Mouse (Mus musculus) heart, embryonic 15.5 days (tissue): Measurements from ENCODE around the gene Myh9. TPM values are rescaled to one million over a fixed set of nuclear protein-coding genes. Genes with fewer than 3 reads are reported as not detected.

Experiments
- ATAC-seq: fragments of 200-750 bp; cut with Nextera tagmentation; replicated peaks from 2 replicates; pipeline ENCODE4 v1.8.0; 2017; ENCODE audit warnings: low read depth, moderate TSS enrichment; ENCODE audit not compliant: insufficient number of reproducible peaks, insufficient read depth, low FRiP score
- H3K27ac ChIP-seq: fragments of 300-500 bp; sonication (generic); 2 replicates; pipeline ENCODE4 v1.5.1; 2015; ENCODE audit warnings: mild to moderate bottlenecking, inconsistent platforms
- H3K27me3 ChIP-seq: fragments of 300-500 bp; sonication (generic); 2 replicates; pipeline ENCODE4 v1.6.1; 2015; ENCODE audit warnings: inconsistent platforms
- H3K36me3 ChIP-seq: fragments of 300-500 bp; sonication (generic); 2 replicates; pipeline ENCODE4 v1.6.1; 2015; ENCODE audit warnings: mild to moderate bottlenecking, inconsistent platforms
- H3K4me1 ChIP-seq: fragments of 300-500 bp; sonication (generic); replicated peaks from 2 replicates; pipeline ENCODE4 v1.6.1; 2015; ENCODE audit warnings: inconsistent platforms
- H3K4me2 ChIP-seq: fragments of 300-500 bp; sonication (generic); 2 replicates; pipeline ENCODE4 v1.6.1; 2015; ENCODE audit warnings: inconsistent platforms, mild to moderate bottlenecking, moderate library complexity
- H3K4me3 ChIP-seq: fragments of 300-500 bp; sonication (generic); 2 replicates; pipeline ENCODE4 v1.5.1; 2015; ENCODE audit warnings: mild to moderate bottlenecking, inconsistent platforms
- H3K9ac ChIP-seq: fragments of 300-500 bp; sonication (generic); 2 replicates; pipeline ENCODE4 v1.6.1; 2015; ENCODE audit warnings: mild to moderate bottlenecking, inconsistent platforms
- H3K9me3 ChIP-seq: fragments of 300-500 bp; sonication (generic); replicated peaks from 2 replicates; pipeline ENCODE4 v1.6.1; 2016; ENCODE audit warnings: inconsistent platforms
- WGBS: fragments of 180-500 bp; shearing (Covaris S2); methylation state at CpG from one replicate; pipeline ENCODE4 v1.1.7; 2015; ENCODE audit warnings: mixed read lengths; 5-methylcytosine and 5-hydroxymethylcytosine counted together
- polyA plus RNA-seq: library from polyadenylated mRNA; unstranded; fragments of >200 nt; fragmentation: Nextera tagmentation; extraction: Ambion mirVana; gene quantifications from 2 replicates; pipeline ENCODE4 v1.2.1, GENCODE M21; 2015

Gene Myh9
- polyA plus RNA-seq, 1 experiment from 2014 or later: 25.2 TPM

DNA sequence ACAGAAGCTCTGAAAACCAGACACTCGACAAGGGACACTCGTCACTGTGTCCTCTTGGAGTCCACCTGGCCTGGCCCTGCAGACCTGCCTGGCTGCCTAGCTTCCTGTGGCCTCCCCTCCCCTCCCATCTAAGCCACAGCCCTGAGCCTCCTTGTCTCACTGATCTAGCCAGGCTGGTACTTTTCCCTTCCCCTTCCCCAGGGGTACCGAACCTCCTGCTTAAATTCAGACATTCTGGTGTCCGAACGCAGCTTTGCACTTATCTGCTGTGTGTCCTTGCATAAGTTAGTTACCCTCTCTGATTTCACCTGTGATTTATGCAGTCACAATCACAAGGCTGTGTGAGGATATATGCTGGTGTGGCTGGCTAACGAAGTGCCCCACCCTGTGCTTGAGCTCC, 40.3 kb upstream of the Myh9 start:
- no peak for ATAC-seq
- no peaks in the 10 kb centered on the region for H3K9me3 ChIP-seq
- WGBS: 58% methylated on average over 6 of the region's 6 CpGs
- peak overlapping the region; percentile 66 for H3K27ac ChIP-seq
- H3K9ac ChIP-seq: no peak overlapping the region
- no peak overlapping the region for H3K4me2 ChIP-seq
- no peak overlapping the region for H3K4me3 ChIP-seq
- no peaks in the 10 kb centered on the region for H3K36me3 ChIP-seq
- no peaks in the 10 kb centered on the region for H3K27me3 ChIP-seq
- H3K4me1 ChIP-seq: peaks cover 25% of the 10 kb centered on the region

DNA sequence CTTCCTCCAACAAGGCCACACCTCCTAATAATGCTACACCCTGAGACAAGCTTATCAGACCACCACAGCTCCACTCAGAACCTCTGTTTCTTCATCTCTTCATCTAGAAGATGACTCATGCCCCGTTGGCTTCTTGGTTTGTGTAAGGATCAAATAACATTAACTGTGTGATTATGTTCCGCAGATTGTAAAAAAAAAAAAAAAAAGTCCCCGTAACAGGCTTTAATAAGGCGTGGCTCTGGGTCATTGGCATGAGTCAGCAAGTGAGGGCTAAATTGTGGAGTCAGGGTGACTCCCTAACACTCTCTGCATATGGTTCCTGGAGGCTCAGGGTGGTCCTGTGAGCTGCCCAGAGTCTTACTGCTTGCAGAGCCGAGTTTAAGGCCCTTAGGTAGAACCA, 39.7 kb upstream of the Myh9 start:
- Histone ChIP-seq H3K4me3 (no peak overlapping the region), H3K4me2 (no peak overlapping the region), H3K9me3 (no peaks in the 10 kb centered on the region), H3K9ac (no peak overlapping the region), H3K36me3 (no peaks in the 10 kb centered on the region), H3K4me1 (peaks cover 25% of the 10 kb centered on the region), H3K27me3 (no peaks in the 10 kb centered on the region), H3K27ac (no peak overlapping the region)
- ATAC-seq: no peak
- WGBS: 47% methylated on average over 5 of the region's 5 CpGs

DNA sequence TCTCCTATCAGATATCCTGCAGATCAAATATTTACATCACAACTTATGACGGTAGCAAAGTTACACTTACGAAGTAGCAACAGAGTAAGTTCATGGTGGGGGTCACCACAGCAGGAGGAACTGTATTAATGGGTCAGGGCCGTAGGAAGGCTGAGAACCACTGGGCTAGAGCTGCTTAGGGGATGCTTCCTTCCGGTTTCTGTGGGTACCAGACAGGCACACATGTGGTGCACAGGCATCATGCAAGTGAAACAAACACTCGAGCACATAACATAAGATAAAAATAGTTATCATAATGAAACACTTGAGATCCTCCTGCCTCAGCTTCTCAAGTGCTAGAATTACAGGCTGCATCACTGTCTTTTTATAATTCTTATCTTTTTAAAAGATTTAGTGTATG, 38.8 kb upstream of the Myh9 start:
- Histone ChIP-seq H3K9me3 (no peaks in the 10 kb centered on the region), H3K27me3 (no peaks in the 10 kb centered on the region), H3K9ac (no peak overlapping the region), H3K4me1 (peaks cover 19% of the 10 kb centered on the region), H3K27ac (no peak overlapping the region), H3K36me3 (no peaks in the 10 kb centered on the region), H3K4me3 (no peak overlapping the region), H3K4me2 (no peak overlapping the region)
- 73% methylated on average over 5 of the region's 5 CpGs for WGBS
- ATAC-seq: no peak

DNA sequence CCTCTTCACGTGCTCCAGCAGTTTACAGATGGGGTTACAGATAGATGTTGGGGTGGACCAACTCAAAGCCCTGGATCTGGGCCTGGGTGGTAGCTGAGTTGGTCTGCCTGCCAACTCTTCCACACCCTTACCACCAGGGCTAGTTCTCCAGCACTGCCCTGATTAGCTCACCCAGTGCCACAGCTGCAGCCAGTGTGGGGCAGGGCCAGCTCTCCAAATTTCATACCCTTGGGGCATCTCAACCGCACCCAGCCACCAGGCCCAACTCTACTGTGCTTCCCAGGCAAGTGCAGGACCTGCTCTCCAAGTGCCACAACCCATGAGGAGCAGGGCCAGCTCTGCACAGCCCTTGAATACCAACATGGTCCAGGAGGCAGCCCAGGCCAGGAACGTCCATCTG, 37.8 kb upstream of the Myh9 start:
- no peak overlapping the region for H3K4me3 ChIP-seq
- H3K9ac ChIP-seq: no peak overlapping the region
- no peak overlapping the region for H3K4me2 ChIP-seq
- ATAC-seq: no peak
- no peaks in the 10 kb centered on the region for H3K27me3 ChIP-seq
- 78% methylated on average over 3 of the region's 3 CpGs for WGBS
- H3K36me3 ChIP-seq: no peaks in the 10 kb centered on the region
- H3K9me3 ChIP-seq: no peaks in the 10 kb centered on the region
- H3K4me1 ChIP-seq: peaks cover 19% of the 10 kb centered on the region
- no peak overlapping the region for H3K27ac ChIP-seq

DNA sequence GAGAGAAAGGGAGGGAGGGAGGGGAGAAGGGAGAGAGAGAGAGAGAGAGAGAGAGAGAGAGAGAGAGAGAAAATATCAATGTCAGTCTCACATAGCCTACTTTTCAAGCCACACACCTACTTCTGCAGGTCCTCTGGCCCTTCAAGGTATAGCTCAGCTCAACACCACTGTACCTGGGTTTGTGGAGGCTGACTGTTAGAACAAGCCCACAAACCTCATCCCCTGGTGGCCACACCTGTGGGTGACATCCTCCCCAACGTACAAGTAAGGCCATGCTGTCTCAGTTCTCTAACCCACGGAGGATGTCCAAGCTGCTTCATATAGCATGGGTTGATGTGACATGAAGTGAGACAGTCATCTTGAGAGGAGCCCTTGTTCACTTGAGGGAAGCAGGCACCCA, 35.2 kb upstream of the Myh9 start:
- ATAC-seq: no peak
- no peaks in the 10 kb centered on the region for H3K9me3 ChIP-seq
- no peaks in the 10 kb centered on the region for H3K36me3 ChIP-seq
- WGBS: 61% methylated on average over 2 of the region's 2 CpGs
- no peaks in the 10 kb centered on the region for H3K27me3 ChIP-seq
- H3K4me3 ChIP-seq: no peak overlapping the region
- no peak overlapping the region for H3K27ac ChIP-seq
- no peak overlapping the region for H3K4me2 ChIP-seq
- no peak overlapping the region for H3K9ac ChIP-seq
- peaks cover 5% of the 10 kb centered on the region; the same call in 1 of the 2 replicates for H3K4me1 ChIP-seq

DNA sequence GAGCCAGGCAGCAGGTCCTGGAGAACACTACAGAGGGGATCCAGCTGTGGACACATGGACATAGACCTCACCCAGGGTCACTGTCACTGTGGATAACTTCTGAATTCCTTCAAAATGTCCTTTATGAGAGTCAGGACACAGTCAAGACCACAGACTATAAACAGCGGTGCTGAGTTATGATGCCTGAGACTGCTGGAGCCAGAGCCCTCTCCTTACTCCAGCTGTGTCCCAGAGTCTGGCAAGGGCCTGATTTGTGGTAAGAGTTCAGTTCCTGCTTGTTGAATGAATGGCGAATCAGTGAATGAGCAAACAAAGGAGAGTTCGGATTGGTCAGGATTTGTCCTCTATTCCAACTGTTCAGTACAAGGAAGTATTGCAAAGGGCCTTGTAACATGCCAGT, 34.7 kb upstream of the Myh9 start:
- H3K27me3 ChIP-seq: no peaks in the 10 kb centered on the region
- no peak for ATAC-seq
- H3K9me3 ChIP-seq: no peaks in the 10 kb centered on the region
- no peak overlapping the region for H3K4me2 ChIP-seq
- no peak overlapping the region for H3K4me3 ChIP-seq
- H3K27ac ChIP-seq: no peak overlapping the region
- H3K9ac ChIP-seq: no peak overlapping the region
- WGBS: 86% methylated on average over 3 of the region's 3 CpGs
- no peaks in the 10 kb centered on the region for H3K36me3 ChIP-seq
- 0 out of 2 replicates have a peak, but pooled peaks cover under 1% of the 10 kb centered on the region for H3K4me1 ChIP-seq

DNA sequence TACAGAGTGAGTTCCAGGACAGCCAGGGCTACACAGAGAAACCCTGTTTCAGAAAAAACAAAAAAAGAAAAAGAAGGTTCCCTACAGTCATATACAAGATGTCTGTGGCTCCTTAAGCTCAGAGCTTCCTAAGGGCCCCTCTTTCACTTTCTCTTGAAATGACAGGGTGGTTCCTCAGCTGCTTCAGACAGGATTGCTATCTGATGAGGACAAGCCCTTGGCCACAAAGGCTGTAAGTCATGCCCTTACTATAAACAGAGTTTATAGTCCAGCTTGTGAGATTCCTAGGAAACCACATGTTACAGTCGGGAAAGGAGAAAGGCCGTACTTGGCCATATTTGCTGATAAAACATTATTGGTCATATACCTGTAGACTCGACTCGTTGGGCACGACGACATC, 34.0 kb upstream of the Myh9 start:
- no peak overlapping the region for H3K27ac ChIP-seq
- ATAC-seq: no peak
- H3K4me2 ChIP-seq: no peak overlapping the region
- H3K9ac ChIP-seq: no peak overlapping the region
- no peaks in the 10 kb centered on the region for H3K4me1 ChIP-seq
- H3K9me3 ChIP-seq: no peaks in the 10 kb centered on the region
- no peaks in the 10 kb centered on the region for H3K27me3 ChIP-seq
- H3K36me3 ChIP-seq: no peaks in the 10 kb centered on the region
- no peak overlapping the region for H3K4me3 ChIP-seq
- WGBS: 93% methylated on average over 6 of the region's 6 CpGs

DNA sequence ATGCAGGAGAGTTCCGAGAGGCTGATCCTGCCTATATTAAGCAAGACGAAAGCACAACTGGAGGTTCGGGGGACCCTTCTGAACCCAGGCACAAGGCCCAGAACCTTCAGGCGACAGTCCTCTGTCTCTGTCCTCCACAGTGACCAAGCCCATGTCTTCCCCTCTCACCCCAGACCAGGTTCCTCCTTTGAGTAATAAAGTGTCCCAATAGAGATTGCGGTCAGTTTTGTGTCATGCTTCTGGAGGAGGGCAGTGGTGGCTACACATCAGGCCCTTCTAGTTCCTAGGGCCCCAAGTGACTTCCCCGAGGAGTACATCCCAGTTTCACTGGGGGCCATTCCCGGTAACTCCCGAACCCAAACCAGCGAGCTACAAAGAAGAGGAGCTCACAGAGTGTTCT, 32.8 kb upstream of the Myh9 start:
- H3K9ac ChIP-seq: no peak overlapping the region
- H3K4me2 ChIP-seq: no peak overlapping the region
- no peaks in the 10 kb centered on the region for H3K36me3 ChIP-seq
- 88% methylated on average over 9 of the region's 9 CpGs for whole genome bisulfite sequencing
- no peaks in the 10 kb centered on the region for H3K9me3 ChIP-seq
- no peaks in the 10 kb centered on the region for H3K27me3 ChIP-seq
- no peaks in the 10 kb centered on the region for H3K4me1 ChIP-seq
- no peak overlapping the region for H3K27ac ChIP-seq
- H3K4me3 ChIP-seq: no peak overlapping the region
- ATAC-seq: no peak

DNA sequence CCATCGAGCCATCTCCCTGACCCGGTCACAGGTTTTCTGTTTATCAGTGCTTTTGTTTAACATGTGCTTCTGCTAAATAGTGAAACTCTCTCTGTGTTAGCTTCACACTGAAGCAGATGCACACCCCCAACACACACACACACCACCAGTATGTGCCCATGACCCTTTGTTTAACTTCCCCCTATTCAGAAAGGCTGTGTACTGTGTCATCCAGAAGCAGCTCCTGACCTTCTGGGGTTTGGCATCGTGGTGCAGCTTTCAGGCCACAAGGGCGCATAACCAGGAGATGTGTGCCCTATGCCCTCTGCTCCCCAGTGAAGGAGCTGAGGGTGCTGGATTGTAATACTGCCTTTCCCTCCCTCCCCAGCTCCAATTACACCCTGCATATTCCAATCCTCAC, 32.3 kb upstream of the Myh9 start:
- Histone ChIP-seq H3K27ac (no peak overlapping the region), H3K4me2 (no peak overlapping the region), H3K9me3 (no peaks in the 10 kb centered on the region), H3K27me3 (no peaks in the 10 kb centered on the region), H3K4me3 (no peak overlapping the region), H3K4me1 (no peaks in the 10 kb centered on the region), H3K9ac (no peak overlapping the region), H3K36me3 (no peaks in the 10 kb centered on the region)
- no peak for ATAC-seq
- WGBS: 61% methylated on average over 4 of the region's 4 CpGs

DNA sequence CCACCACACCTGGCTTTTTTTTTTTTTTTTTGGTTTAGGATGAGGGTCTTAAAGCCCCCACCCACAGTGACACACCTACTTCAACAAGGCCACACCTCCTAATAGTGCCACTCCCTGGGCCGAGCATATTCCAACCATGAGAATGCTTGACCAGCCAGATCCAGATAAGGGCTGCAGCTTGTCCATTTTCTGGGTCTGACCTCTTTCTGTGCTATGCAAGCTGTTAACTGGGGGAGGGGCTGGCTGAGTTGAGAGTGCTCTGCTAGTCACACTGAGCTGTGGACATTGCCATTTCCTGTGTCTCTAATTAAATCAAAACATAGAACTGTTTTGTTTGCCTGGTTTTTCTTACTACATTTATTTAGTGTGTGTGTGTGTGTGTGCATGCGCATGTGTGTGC, 31.6 kb upstream of the Myh9 start:
- no peaks in the 10 kb centered on the region for H3K4me1 ChIP-seq
- 65% methylated on average over 2 of the region's 2 CpGs for WGBS
- H3K9me3 ChIP-seq: no peaks in the 10 kb centered on the region
- no peaks in the 10 kb centered on the region for H3K27me3 ChIP-seq
- H3K9ac ChIP-seq: no peak overlapping the region
- no peaks in the 10 kb centered on the region for H3K36me3 ChIP-seq
- ATAC-seq: no peak
- no peak overlapping the region for H3K4me2 ChIP-seq
- H3K27ac ChIP-seq: no peak overlapping the region
- H3K4me3 ChIP-seq: no peak overlapping the region

DNA sequence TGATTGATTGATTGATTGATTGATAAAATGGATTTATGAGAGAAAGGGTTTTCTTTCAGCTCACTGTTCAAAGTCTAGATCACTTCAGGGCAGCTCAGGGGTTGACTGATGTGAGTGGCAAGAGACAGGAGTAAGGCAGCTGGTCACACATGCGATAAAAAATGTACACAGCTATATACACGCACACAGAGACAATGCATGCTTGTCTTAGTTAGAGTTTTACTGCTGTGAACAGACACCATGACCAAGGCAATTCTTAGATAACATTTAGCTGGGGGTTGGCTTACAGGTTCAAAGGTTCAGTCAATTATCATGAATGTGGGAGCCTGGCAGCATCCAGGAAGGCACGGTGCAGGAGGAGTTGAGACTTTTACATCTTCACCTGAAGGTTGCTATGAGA, 31.0 kb upstream of the Myh9 start:
- no peak for ATAC-seq
- H3K4me1 ChIP-seq: no peaks in the 10 kb centered on the region
- 79% methylated on average over 3 of the region's 3 CpGs for WGBS
- no peak overlapping the region for H3K9ac ChIP-seq
- no peak overlapping the region for H3K4me2 ChIP-seq
- no peak overlapping the region for H3K27ac ChIP-seq
- no peaks in the 10 kb centered on the region for H3K36me3 ChIP-seq
- H3K27me3 ChIP-seq: no peaks in the 10 kb centered on the region
- no peak overlapping the region for H3K4me3 ChIP-seq
- no peaks in the 10 kb centered on the region for H3K9me3 ChIP-seq

DNA sequence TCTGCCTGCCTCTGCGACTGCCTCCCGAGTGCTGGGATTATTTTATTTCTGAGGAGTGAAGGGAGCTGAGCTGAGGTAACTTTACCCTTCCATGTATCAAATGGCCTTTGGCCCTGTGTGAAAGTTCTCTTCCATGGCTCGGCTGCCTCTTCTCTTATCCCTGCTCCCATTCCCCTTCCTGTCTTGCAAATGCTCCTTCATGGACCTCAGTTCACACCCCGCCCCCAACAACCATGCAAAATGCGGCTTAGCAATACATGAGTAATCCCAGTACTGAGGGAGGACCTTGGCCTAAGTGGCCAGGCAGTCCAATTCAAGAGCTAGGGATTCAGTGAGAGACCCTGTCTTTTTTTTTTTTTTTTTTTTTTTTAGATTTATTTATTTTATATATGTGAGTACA, 26.4 kb upstream of the Myh9 start:
- Histone ChIP-seq H3K27me3 (no peaks in the 10 kb centered on the region), H3K36me3 (no peaks in the 10 kb centered on the region), H3K4me2 (no peak overlapping the region), H3K4me3 (no peak overlapping the region), H3K9me3 (no peaks in the 10 kb centered on the region), H3K4me1 (no peaks in the 10 kb centered on the region), H3K27ac (no peak overlapping the region), H3K9ac (no peak overlapping the region)
- ATAC-seq: no peak
- 75% methylated on average over 5 of the region's 5 CpGs for WGBS
